Mouse (Mus musculus) cerebellum, adult 11 months (tissue): Measurements from ENCODE around the gene Cpm.
"Not testable (repeated sequence)": the region's sequence is repeated elsewhere in the genome, so short reads cannot be mapped to it uniquely, and the experiment has no call there.

Experiments
- DNase-seq: peaks from one replicate; pipeline ENCODE4 v3.0.0; 2022

Gene Cpm

DNA sequence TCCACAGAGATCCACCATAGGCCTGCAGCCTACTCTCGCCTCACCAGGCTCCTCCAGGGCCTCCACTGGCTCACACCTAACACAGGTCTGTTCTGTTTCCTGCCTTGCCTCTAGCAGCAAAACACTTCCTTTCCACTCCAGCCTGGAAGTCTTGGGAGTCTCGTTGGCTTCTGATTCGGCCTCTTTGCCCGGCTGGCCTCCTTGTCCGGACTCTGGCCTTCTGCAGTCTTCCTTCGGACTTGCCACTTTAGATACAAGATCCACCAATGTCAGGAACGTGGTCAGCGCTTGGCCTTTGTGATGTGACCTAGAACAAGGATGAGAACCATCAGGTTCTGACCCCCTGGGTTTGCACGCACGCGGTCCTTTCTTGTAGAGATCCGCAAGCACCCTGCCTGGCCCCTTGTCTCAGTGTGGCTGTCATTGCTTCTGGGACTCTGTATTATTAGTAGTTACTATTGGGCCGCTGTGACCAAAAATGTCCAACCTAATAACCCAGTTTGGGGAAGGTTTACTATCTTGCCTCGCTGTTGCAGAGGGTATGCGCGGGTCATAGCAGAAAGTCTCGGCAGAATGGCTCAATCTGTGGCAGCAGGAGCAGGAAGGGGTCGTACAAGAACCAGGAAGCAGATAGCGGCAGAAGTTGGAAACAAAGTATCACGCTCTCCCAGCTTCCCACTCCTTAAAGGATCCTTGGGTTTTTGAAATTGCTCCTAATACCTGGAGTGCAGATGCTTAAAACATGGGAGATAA is 22.1 kb upstream of the Cpm start:
- DNase-seq, result no peak

DNA sequence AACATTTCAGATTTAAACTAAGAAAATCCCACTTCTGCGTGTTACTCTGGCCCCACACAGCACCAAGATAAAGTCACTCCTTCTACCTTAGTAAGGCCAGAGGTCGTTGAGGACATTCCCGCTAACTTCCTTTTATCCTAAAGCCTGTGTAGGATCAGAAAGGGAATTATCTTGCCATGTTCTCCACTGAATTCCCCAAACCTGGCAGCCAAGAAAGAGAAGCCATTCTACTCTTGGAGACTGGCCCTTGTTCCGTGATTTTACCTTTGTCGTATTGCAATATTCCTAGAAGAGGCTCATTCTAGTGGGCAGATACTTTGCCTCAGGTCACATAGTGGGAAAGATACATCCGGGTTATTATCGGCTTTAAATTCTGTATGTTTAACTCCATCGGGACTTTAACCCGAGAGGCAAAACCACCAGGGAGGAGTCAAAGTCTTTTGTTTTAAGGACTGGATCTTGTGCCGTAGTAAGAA is 21.5 kb upstream of the Cpm start:
- DNase-seq, result no peak

DNA sequence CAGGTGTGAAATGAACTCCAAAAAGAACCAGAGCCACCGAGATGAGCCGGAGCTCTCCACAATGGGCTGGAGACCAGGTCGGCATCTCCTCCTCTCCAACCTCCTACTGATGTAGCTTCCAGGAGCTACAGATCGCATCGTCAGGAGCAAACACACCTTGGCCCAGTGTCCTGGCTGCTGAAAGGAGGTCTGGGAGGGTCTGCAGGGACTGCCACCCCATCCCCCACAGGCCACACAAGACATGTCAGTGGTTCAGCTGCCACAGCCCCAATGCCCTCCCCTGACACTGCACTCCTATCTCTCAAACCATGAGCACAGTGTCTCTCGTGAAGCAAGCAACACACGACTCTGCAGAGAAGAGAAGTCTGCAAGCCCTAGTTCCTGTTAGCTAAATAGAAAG is 20.8 kb upstream of the Cpm start:
- no peak for DNase-seq

- DNase-seq, result no peak
These were observed 20.1 kb upstream of the Cpm start for GRCm38 (mm10) chr10:117608988-117609809.

DNA sequence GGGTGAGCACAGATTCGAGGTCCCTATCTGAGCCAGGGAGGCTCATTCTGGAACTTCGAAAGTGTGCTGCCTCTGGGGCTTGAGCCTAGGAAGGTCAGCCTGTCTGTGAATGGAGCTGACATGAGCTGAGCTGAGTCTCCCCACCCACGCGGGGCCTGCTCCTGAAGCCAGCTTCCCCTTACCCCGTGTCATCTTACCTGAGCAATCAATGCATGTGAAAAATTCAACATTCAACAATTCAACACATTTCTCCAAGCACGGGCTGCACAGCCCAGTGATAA is 19.6 kb upstream of the Cpm start:
- no peak for DNase-seq

GRCm38 (mm10) chr10:117610160-117610764 is 19.0 kb upstream of the Cpm start:
- no peak for DNase-seq

- no peak for DNase-seq
These were observed 18.4 kb upstream of the Cpm start for GRCm38 (mm10) chr10:117610794-117611384.

- no peak for DNase-seq
These were observed 17.8 kb upstream of the Cpm start for GRCm38 (mm10) chr10:117611503-117611902.

- no peak for DNase-seq
These were observed 17.3 kb upstream of the Cpm start for GRCm38 (mm10) chr10:117611976-117612375.

GRCm38 (mm10) chr10:117612621-117613584 is 16.4 kb upstream of the Cpm start:
- DNase-seq, result no peak

GRCm38 (mm10) chr10:117613960-117614359 is 15.3 kb upstream of the Cpm start:
- DNase-seq, result no peak

DNA sequence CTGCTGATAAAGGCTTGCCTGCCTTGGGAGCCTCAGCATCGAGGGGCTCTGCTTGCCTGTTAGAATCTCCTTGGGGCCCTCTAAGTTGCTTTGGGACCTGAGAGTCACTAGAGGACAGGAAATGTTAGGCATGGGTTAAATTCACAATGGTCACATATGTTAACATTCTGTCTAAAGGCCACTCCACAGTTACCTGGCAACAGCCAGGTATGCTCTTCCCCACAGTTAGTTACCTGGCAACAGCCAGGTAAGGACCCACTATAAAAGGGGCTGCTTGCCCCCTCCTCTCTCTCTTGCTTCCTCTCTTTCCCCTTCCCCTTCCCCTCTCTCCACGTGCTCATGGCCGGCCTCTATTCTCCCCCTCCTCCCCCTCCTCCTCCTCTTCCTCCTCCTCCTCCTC is 14.9 kb upstream of the Cpm start:
- no peak for DNase-seq

DNA sequence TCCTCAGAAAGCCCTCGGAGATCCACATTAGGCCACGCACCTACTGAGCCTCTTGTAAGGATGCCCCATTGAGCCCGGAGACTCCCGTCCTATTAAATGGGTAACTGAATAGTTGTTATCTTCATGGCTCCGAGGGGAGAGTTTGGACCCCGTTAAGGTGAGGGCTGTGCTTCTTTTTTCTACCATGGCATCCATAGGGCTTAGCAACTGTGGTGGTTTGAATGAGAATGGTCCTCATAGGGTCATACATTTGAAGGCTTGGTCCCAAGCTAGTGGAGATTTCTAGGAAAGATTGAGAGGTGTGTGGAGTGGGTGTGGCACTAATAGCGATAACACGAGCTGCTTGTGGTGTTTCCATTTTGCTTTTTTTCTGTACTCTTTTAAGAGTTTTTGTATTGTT is 14.1 kb upstream of the Cpm start:
- no peak for DNase-seq

- DNase-seq, result no peak
These were observed 13.6 kb upstream of the Cpm start for GRCm38 (mm10) chr10:117615746-117616145.

GRCm38 (mm10) chr10:117616191-117616680 is 13.1 kb upstream of the Cpm start:
- DNase-seq, result no peak

DNA sequence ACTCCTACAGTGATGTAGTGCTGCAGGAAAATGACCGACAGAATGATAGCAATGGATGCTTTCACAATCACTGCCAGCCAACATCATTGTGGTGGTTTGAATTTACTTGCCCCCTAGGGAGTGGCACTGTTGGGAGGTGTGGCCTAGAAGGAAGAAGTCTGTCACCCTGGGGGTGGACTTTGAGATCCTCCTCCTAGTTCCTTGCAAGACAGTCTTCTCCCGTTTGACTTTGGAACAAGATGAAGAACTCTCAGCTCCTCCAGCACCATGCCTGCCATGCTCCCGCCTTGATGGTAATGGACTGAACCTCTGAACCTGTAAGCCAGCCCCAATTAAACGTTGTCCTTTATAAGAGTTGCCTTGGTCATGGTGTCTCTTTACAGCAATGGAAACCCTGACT is 12.5 kb upstream of the Cpm start:
- not testable (repeated sequence) for DNase-seq

- no peak for DNase-seq
These were observed 11.5 kb upstream of the Cpm start for GRCm38 (mm10) chr10:117617568-117618345.

DNA sequence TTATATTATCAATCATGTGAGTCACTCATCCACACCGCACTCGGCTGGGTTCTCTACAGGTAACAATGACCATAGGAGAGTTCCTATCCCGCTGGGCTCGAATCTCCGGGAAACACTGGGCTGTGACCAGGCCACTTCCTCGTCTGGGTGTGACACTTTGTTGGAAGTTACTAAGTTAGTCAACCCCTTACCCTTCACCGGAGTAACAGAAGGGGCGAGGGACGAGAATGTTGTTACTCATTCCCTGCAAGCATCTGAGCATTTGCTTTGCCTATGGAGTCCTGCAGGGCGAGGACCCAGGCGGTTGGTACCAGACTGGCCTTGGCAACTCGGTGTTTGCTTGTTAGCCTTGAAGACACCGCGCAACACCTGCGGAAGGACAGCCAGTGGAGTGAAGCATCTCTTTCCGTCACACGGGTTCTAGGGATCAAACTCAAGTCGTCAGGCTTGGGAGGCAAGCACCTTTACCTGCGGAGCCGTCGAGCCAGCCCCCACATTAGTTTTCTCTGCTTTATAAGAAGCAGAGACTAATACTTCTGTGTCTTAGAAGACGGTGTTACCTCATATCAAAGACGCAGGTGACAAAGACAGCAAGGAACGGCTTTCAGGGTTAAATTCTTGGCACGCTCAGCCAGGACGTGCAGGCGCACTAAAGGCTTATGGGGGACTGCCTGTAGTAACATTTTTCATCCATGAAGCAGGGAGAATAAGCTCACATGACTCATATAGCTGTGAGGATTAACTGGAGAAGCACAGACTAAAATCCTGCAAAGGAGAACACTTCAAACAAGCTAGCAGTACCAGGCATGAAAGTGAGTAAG is 10.0 kb upstream of the Cpm start:
- no peak for DNase-seq

- DNase-seq, result no peak
These were observed 9.5 kb upstream of the Cpm start for GRCm38 (mm10) chr10:117619862-117620179.

DNA sequence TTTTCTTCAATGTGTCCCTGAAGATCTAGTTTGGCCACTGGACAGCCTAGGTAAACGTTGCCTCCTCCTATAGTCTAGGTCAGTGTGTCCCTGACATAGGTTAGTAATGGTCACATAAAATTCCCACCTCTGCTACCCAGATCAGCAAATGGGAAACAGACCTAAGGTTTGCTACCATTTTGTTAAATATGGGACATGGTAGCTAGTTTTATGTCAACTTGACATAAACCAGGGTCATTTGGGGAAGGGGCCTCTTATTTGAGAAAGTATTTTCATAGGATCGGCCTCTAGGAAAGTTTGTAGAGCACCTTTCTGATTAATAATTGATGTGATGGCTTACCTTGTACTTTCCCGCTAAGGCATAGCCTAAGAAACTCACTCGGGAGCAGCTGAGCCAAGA is 8.8 kb upstream of the Cpm start:
- DNase-seq, result no peak
